Comparison of ENCODE assay signal across 8 mouse cellular contexts in genomic region chr1:193382435-193382834, GRCm38 (mm10). TPM values are rescaled to one million over a fixed set of nuclear protein-coding genes. Genes with fewer than 3 reads are reported as not detected.
DNase-seq lines count a peak whose midpoint lies in the region; ATAC-seq and TF ChIP-seq lines count a peak whose summit lies in the region.

No protein-coding gene starts in this region.

- peak overlapping the region; percentile 47 for H3K4me2 ChIP-seq in hindbrain, embryonic 15.5 days
- H3K4me2 ChIP-seq in liver, embryonic 14.5 days (ENCODE audit: low read depth) = peak overlapping the region; percentile 63

- no peak overlapping the region for H3K9ac ChIP-seq in hindbrain, embryonic 15.5 days
- H3K9ac ChIP-seq in liver, embryonic 14.5 days (replicated peaks) = no peak overlapping the region; the same call in 1 of the 2 replicates

- TF ChIP-seq CTCF in liver, embryonic 14.5 days (IDR thresholded peaks at IDR 0.05; ENCODE audit: low read depth) = no peak

- peaks cover 30% of the 10 kb centered on the region for H3K4me1 ChIP-seq in hindbrain, embryonic 15.5 days (replicated peaks)
- H3K4me1 ChIP-seq in liver, embryonic 14.5 days (replicated peaks; ENCODE audit: control insufficient read depth in 2 of 2, insufficient read depth in 2 of 2, low read length in 1 of 2) = peaks cover 0 to 4% of the 10 kb centered on the region in 2 experiments; a peak in 3 of 4 replicates

- peak; percentile 38 for ATAC-seq in CD4-positive, CD25-positive, alpha-beta regulatory T cell, adult 4 months
- ATAC-seq in common myeloid progenitor, adult 5-6 weeks (replicated peaks; ENCODE audit: low read depth, poor library complexity, severe bottlenecking) = peak; percentile 51
- ATAC-seq in hindbrain, embryonic 15.5 days (ENCODE audit: low FRiP score, low read depth) = peak; percentile 59
- peak; percentile 67 for ATAC-seq in liver, embryonic 14.5 days (ENCODE audit: insufficient read depth)
- ATAC-seq in erythroblast, adult 5-6 weeks (replicated peaks; ENCODE audit: low FRiP score, poor library complexity, severe bottlenecking) = no peak

- H3K27me3 ChIP-seq in hindbrain, embryonic 15.5 days = no peaks in the 10 kb centered on the region
- no peaks in the 10 kb centered on the region for H3K27me3 ChIP-seq in liver, embryonic 14.5 days (ENCODE audit: control insufficient read depth, insufficient read depth, low read length)

- no peaks in the 10 kb centered on the region for H3K36me3 ChIP-seq in hindbrain, embryonic 15.5 days
- no peaks in the 10 kb centered on the region for H3K36me3 ChIP-seq in liver, embryonic 14.5 days (replicated peaks; ENCODE audit: control insufficient read depth, insufficient read depth, low read depth)

- peak overlapping the region; percentile 20; the same call in 1 of the 2 replicates for H3K4me3 ChIP-seq in hindbrain, embryonic 15.5 days
- peak overlapping the region; percentile 34 to 49 for H3K4me3 ChIP-seq in liver, embryonic 14.5 days (ENCODE audit: insufficient read depth in 1 of 2, low read depth in 2 of 2, low read length in 2 of 2)

- WGBS in hindbrain, embryonic 15.5 days = 3% methylated on average over 8 of the region's 8 CpGs
- WGBS in liver, embryonic 14.5 days (ENCODE audit: insufficient replicate concordance) = 1% methylated on average over 8 of the region's 8 CpGs

- no peak for DNase-seq in liver, embryonic 14.5 days (ENCODE audit: low read depth in 3 of 3, low spot score in 3 of 3)
- peak; percentile 75 for DNase-seq in retina, embryonic 14.5 days (ENCODE audit: low spot score)
- no peak for DNase-seq in layer of hippocampus, postnatal 10 days (ENCODE audit: low spot score in 2 of 2)
- DNase-seq in T-cell, adult 2 months (ENCODE audit: low spot score) = no peak

- no peak for TF ChIP-seq EP300 in liver, embryonic 14.5 days (IDR thresholded peaks at IDR 0.05; ENCODE audit: low read depth)

- H3K9me3 ChIP-seq in hindbrain, embryonic 15.5 days = no peaks in the 10 kb centered on the region
- no peaks in the 10 kb centered on the region for H3K9me3 ChIP-seq in liver, embryonic 14.5 days (ENCODE audit: control insufficient read depth, low read length)

- peak overlapping the region; percentile 65 for H3K27ac ChIP-seq in hindbrain, embryonic 15.5 days (replicated peaks)
- H3K27ac ChIP-seq in liver, embryonic 14.5 days = no peak overlapping the region

RNA-seq across cellular contexts. Expression of gene Camk1g, which starts 12.3 kb away (rescaled TPM):
- polyA plus RNA-seq in CD4-positive, CD25-positive, alpha-beta regulatory T cell, adult 4 months (2017; shearing (Covaris generic)) = not detected
- 0.09 TPM in 1 of 2 replicates, not detected in the other for total RNA-seq in common myeloid progenitor, adult 5-6 weeks (2017)
- polyA plus RNA-seq in hindbrain, embryonic 15.5 days (2015; fragmentation: Nextera tagmentation; extraction: Ambion mirVana) = 40.5 and 41.0 TPM in 2 replicates
- 0.15 and 0.19 TPM in 2 replicates for polyA plus RNA-seq in liver, embryonic 14.5 days (2012; rRNA removed)
- polyA plus RNA-seq in liver, embryonic 14.5 days (2014; fragmentation: Nextera tagmentation; extraction: Ambion mirVana) = 0.06 and 0.23 TPM in 2 replicates
- total RNA-seq in erythroblast, adult 5-6 weeks (2015; ENCODE audit: low replicate concordance) = not detected in 2 replicates
- not detected in 2 replicates for total RNA-seq in erythroblast, adult 5-6 weeks (2017; ENCODE audit: low replicate concordance)
- 10 to 100 TPM; 39.3 to 40.3 TPM for total RNA-seq in layer of hippocampus, postnatal 10 days (2021)

Comparison
In these comparisons a context has a peak if more than half of its experiments do, and no peak if none do; other contexts are left out.
1. RNA of gene Camk1g, which starts 12.3 kb away (total RNA-seq): 39.3 to 40.3 TPM in layer of hippocampus, postnatal 10 days; 0.09 TPM in common myeloid progenitor, adult 5-6 weeks and not detected in erythroblast, adult 5-6 weeks; every median in the first group is over 10 times any median in the second.